Mouse (Mus musculus) left cerebral cortex, postnatal 10 days (tissue): ENCODE measurements around the gene Rfx4. TPM values are rescaled to one million over a fixed set of nuclear protein-coding genes. Genes with fewer than 3 reads are reported as not detected.

Experiments used
- DNase-seq, 2 experiments: peaks; one replicate each; pipeline ENCODE4 v3.0.0; 2021 to 2022; ENCODE audit warnings: low spot score in 2 of 2, mixed read lengths in 1 of 2; ENCODE audit errors: extremely low spot score in 1 of 2
- intact Hi-C: fragments of 180-260 bp; cut with DNase I; formaldehyde crosslinking; loops from one replicate; pipeline ENCODE4 v1.15.1; 2025
- total RNA-seq, 2 experiments: library from RNA; stranded (reverse); gene quantifications; 2 replicates each; pipeline ENCODE4 v1.2.3; 2021

Rfx4 gene
- total RNA-seq, 2 experiments from 2014 or later: 7.8 to 10.2 TPM

- intact Hi-C loops: loop anchor here (10.0 kb wide), 1 partner anchor 193 kb away; no protein-coding TSS in a partner anchor
- peak; percentile 73 to 84 for DNase-seq
Measured at GRCm38 (mm10) chr10:84851981-84852979, 96.4 kb downstream of the Rfx4 start.

GRCm38 (mm10) chr10:84854059-84854458 lies 98.2 kb downstream of the Rfx4 start:
- intact Hi-C loops: loop anchor here (10.0 kb wide), 1 partner anchor 191 kb away; no protein-coding TSS in a partner anchor
- DNase-seq: no peak

GRCm38 (mm10) chr10:84855466-84855865 lies 99.6 kb downstream of the Rfx4 start:
- DNase-seq: no peak
- intact Hi-C loops: loop anchor here (10.0 kb wide), 1 partner anchor 189 kb away; no protein-coding TSS in a partner anchor

- intact Hi-C loops: loop anchor here (10.0 kb wide), 1 partner anchor 186 kb away; no protein-coding TSS in a partner anchor
- no peak for DNase-seq
Measured at GRCm38 (mm10) chr10:84858371-84858770, 102.5 kb downstream of the Rfx4 start.

GRCm38 (mm10) chr10:84858806-84859496 lies 103.1 kb downstream of the Rfx4 start:
- no peak for DNase-seq
- intact Hi-C loops: loop anchor here (10.0 kb wide), 1 partner anchor 186 kb away; no protein-coding TSS in a partner anchor

- intact Hi-C loops: loop anchor here (10.0 kb wide), 1 partner anchor 185 kb away; no protein-coding TSS in a partner anchor
- no peak for DNase-seq
Measured at GRCm38 (mm10) chr10:84859556-84860380, 103.9 kb downstream of the Rfx4 start.

GRCm38 (mm10) chr10:84863488-84863887 lies 107.6 kb downstream of the Rfx4 start:
- no peak for DNase-seq
- intact Hi-C loops: no loop called here

GRCm38 (mm10) chr10:84867577-84867976 lies 111.7 kb downstream of the Rfx4 start:
- intact Hi-C loops: no loop called here
- DNase-seq: no peak

- intact Hi-C loops: no loop called here
Measured at GRCm38 (mm10) chr10:84871285-84871684, 115.4 kb downstream of the Rfx4 start.

GRCm38 (mm10) chr10:84871921-84872320 lies 116.1 kb downstream of the Rfx4 start:
- DNase-seq: no peak
- intact Hi-C loops: no loop called here

More at GRCm38 (mm10) chr10:84871285-84871684, 115.4 kb downstream of the Rfx4 start:
- DNase-seq: no peak

GRCm38 (mm10) chr10:84879823-84880571 lies 124.1 kb downstream of the Rfx4 start:
- intact Hi-C loops: no loop called here
- DNase-seq: no peak

GRCm38 (mm10) chr10:84882528-84882927 lies 126.7 kb downstream of the Rfx4 start:
- no peak for DNase-seq
- intact Hi-C loops: no loop called here

- DNase-seq: no peak
- intact Hi-C loops: no loop called here
Measured at GRCm38 (mm10) chr10:84885341-84885884, 129.6 kb downstream of the Rfx4 start.

GRCm38 (mm10) chr10:84886221-84886627 lies 130.4 kb downstream of the Rfx4 start:
- intact Hi-C loops: no loop called here
- DNase-seq: no peak

GRCm38 (mm10) chr10:84886785-84887184 lies 130.9 kb downstream of the Rfx4 start:
- DNase-seq: no peak
- intact Hi-C loops: no loop called here

- DNase-seq: no peak
- intact Hi-C loops: no loop called here
Measured at GRCm38 (mm10) chr10:84889096-84889846, 133.4 kb downstream of the Rfx4 start.

- intact Hi-C loops: no loop called here
- no peak for DNase-seq
Measured at GRCm38 (mm10) chr10:84895810-84896358, 140.0 kb downstream of the Rfx4 start.
